Mouse (Mus musculus) G1E (cell line): ENCODE measurements around the gene Arrdc5. TPM values are rescaled to one million over a fixed set of nuclear protein-coding genes. Genes with fewer than 3 reads are reported as not detected.

Experiments
- ATAC-seq: 2 replicates; pipeline ENCODE4 v1.8.0; 2016; ENCODE audit warnings: mild to moderate bottlenecking; ENCODE audit not compliant: insufficient number of reproducible peaks, poor library complexity, low FRiP score, severe bottlenecking; ENCODE audit errors: extremely low read depth
- DNase-seq: peaks from one replicate; pipeline ENCODE4 v3.0.0; 2012; ENCODE audit warnings: low spot score
- H3K27me3 ChIP-seq: 2 replicates; pipeline ENCODE4 v1.6.1; 2012; ENCODE audit warnings: mild to moderate bottlenecking, low read length, inconsistent platforms; ENCODE audit not compliant: insufficient read depth
- H3K36me3 ChIP-seq: replicated peaks from 2 replicates; pipeline ENCODE3; 2012; ENCODE audit warnings: mild to moderate bottlenecking, inconsistent platforms
- H3K4me1 ChIP-seq: 2 replicates; pipeline ENCODE4 v1.6.1; 2012; ENCODE audit warnings: low read depth, low read length, inconsistent platforms, mixed read lengths; ENCODE audit not compliant: insufficient read depth
- H3K4me3 ChIP-seq: 2 replicates; pipeline ENCODE4 v1.5.1; 2012; ENCODE audit warnings: low read depth, mild to moderate bottlenecking, inconsistent platforms, low read length, moderate library complexity, mixed read lengths
- H3K9me3 ChIP-seq: replicated peaks from 2 replicates; pipeline ENCODE4 v1.6.1; 2012; ENCODE audit warnings: inconsistent platforms
- CTCF ChIP-seq: IDR thresholded peaks from 2 replicates; pipeline ENCODE4 v1.5.1; 2012; ENCODE audit warnings: low read depth, low read length, inconsistent platforms, mixed read lengths
- GATA1 ChIP-seq: IDR thresholded peaks from 2 replicates; pipeline ENCODE4 v1.6.1; 2012; ENCODE audit warnings: borderline replicate concordance, low read length, inconsistent platforms, mixed read lengths
- GATA2 ChIP-seq: IDR thresholded peaks from 2 replicates; pipeline ENCODE4 v1.6.1; 2012; ENCODE audit warnings: low read depth, low read length, inconsistent platforms, borderline replicate concordance
- POLR2AphosphoS5 ChIP-seq: IDR thresholded peaks from 2 replicates; pipeline ENCODE4 v1.6.1; 2012; ENCODE audit warnings: low read depth, low read length, inconsistent platforms; ENCODE audit not compliant: insufficient replicate concordance
- TAL1 ChIP-seq: conservative IDR thresholded peaks from 2 replicates; pipeline ENCODE4 v1.6.1; 2012; ENCODE audit warnings: low read depth, low read length, inconsistent platforms, mixed read lengths
- polyA plus RNA-seq: library from polyadenylated mRNA; stranded (reverse); fragments of >175 nt; gene quantifications from 2 replicates; pipeline ENCODE4 v1.2.3, GENCODE M21; 2012
- total RNA-seq, 2 experiments: library from RNA; stranded (forward) in 1 of 2; stranded (reverse) in 1 of 2; fragments of 200-1000 nt in 1 of 2; fragments of >200 nt in 1 of 2; fragmentation: Nextera tagmentation in 1 of 2; gene quantifications; 2 replicates each; pipeline ENCODE4 v1.2.3; 2014 to 2017

The Arrdc5 gene
- total and polyA plus RNA-seq, 3 experiments, result not detected

- no peak overlapping the region for H3K4me3 ChIP-seq
- TF ChIP-seq CTCF, result no peak
- no peak for TF ChIP-seq GATA1
- TF ChIP-seq TAL1, result no peak
- TF ChIP-seq GATA2, result no peak
- TF ChIP-seq POLR2AphosphoS5, result no peak
- peaks cover 72% of the 10 kb centered on the region for H3K36me3 ChIP-seq
- DNase-seq (no peak), ATAC-seq (no peak)
- peaks cover 56% of the 10 kb centered on the region for H3K4me1 ChIP-seq
- H3K9me3 ChIP-seq, result no peaks in the 10 kb centered on the region
- H3K27me3 ChIP-seq, result no peaks in the 10 kb centered on the region
These were observed 37.7 kb upstream of the Arrdc5 start for GRCm38 (mm10) chr17:56337791-56338190.

- ATAC-seq (peak; percentile 36; the same call in 1 of the 2 replicates), DNase-seq (no peak)
- no peak overlapping the region for H3K4me3 ChIP-seq
- no peaks in the 10 kb centered on the region for H3K27me3 ChIP-seq
- H3K4me1 ChIP-seq, result peaks cover 52% of the 10 kb centered on the region
- H3K9me3 ChIP-seq, result no peaks in the 10 kb centered on the region
- peak; percentile 48; the same call in 1 of the 2 replicates for TF ChIP-seq CTCF
- TF ChIP-seq GATA2, result no peak
- no peak for TF ChIP-seq POLR2AphosphoS5
- peaks cover 76% of the 10 kb centered on the region for H3K36me3 ChIP-seq
These were observed 37.1 kb upstream of the Arrdc5 start for GRCm38 (mm10) chr17:56337190-56337589.

- DNase-seq, result no peak
- H3K4me1 ChIP-seq, result peaks cover 64% of the 10 kb centered on the region
- TF ChIP-seq GATA2, result no peak
- no peak for TF ChIP-seq TAL1
- no peak for TF ChIP-seq GATA1
- no peak overlapping the region for H3K4me3 ChIP-seq
- peaks cover 86% of the 10 kb centered on the region for H3K36me3 ChIP-seq
- ATAC-seq, result no peak
- no peaks in the 10 kb centered on the region for H3K9me3 ChIP-seq
- H3K27me3 ChIP-seq, result no peaks in the 10 kb centered on the region
These were observed 32.9 kb upstream of the Arrdc5 start for GRCm38 (mm10) chr17:56332987-56333386.

DNA sequence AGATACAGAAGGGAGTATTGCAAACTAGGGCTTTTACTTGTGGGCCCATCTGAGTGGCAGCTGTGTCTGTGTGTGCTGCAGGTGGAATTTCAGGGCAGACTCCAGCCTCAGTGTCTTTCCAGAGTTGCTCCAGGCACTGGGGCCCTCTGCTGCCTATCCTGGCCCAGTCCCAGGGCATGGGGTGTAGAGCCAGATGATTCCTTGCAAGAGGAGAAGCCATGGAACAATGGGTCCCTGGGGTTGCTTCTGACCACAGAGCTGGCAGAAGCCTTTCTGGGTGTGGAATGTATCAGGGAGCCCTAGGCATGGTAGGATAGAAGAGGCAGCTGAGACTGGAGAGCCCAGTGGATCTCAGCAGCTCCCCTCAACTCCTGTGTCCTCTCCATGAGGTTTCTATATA, 31.2 kb upstream of the Arrdc5 start:
- no peak for DNase-seq
- H3K4me3 ChIP-seq, result no peak overlapping the region
- ATAC-seq, result no peak
- TF ChIP-seq POLR2AphosphoS5 (no peak), CTCF (no peak), TAL1 (no peak), GATA2 (no peak), GATA1 (no peak)
- no peaks in the 10 kb centered on the region for H3K27me3 ChIP-seq
- no peaks in the 10 kb centered on the region for H3K9me3 ChIP-seq
- H3K36me3 ChIP-seq, result peaks cover 79% of the 10 kb centered on the region
- H3K4me1 ChIP-seq, result peaks cover 68% of the 10 kb centered on the region

DNA sequence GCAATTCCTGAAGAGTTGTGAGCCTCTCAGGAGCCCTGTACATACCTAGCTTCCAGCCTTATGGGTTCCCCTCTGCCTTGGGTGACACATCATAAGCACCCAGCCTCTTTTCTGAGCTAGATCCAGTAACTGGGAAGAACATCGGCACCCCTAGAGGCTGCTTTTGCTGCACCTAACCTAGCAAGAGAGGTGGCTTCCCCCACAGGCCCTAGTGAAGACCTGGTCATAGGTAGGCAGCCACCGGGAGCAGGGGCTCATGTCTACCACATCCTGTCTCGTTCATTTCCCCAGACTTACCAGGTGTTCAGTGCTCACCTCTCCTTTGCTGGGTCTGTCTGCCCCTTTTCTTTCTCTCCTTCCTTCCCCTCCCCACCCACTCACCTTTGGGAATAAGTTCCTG, 30.3 kb upstream of the Arrdc5 start:
- Histone ChIP-seq H3K4me1 (peaks cover 63% of the 10 kb centered on the region), H3K27me3 (no peaks in the 10 kb centered on the region), H3K9me3 (no peaks in the 10 kb centered on the region), H3K36me3 (peaks cover 70% of the 10 kb centered on the region), H3K4me3 (no peak overlapping the region)
- no peak for DNase-seq
- no peak for TF ChIP-seq TAL1
- TF ChIP-seq GATA2, result no peak
- TF ChIP-seq GATA1, result no peak
- no peak for TF ChIP-seq CTCF
- no peak for TF ChIP-seq POLR2AphosphoS5
- no peak for ATAC-seq

DNA sequence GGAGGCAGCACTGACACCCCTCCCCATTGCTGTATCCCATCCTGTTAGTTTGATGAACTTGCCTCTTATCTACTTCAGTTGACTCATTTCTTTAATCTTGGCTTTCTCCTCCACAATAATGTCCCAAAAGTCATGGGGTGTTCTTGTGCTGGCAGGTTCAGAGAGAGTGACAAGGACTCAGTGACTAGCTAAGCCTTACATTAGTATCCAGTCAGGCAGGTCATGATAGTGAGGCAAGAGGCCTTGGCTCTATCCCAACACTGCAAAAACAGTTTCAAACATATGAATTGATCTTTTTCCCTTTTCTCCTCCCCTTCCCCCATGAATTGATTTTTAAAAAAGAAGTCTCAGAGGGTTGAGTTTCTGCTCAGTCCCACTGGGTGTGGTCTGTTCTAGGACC, 29.2 kb upstream of the Arrdc5 start:
- peaks cover 64% of the 10 kb centered on the region for H3K36me3 ChIP-seq
- DNase-seq (no peak), ATAC-seq (no peak)
- H3K9me3 ChIP-seq, result no peaks in the 10 kb centered on the region
- TF ChIP-seq TAL1, result no peak
- no peak for TF ChIP-seq CTCF
- no peak for TF ChIP-seq GATA2
- TF ChIP-seq GATA1, result no peak
- no peak for TF ChIP-seq POLR2AphosphoS5
- peaks cover 65% of the 10 kb centered on the region for H3K4me1 ChIP-seq
- H3K4me3 ChIP-seq, result no peak overlapping the region
- H3K27me3 ChIP-seq, result no peaks in the 10 kb centered on the region
